Mouse (Mus musculus): ENCODE results near the gene Galnt5.
A peak's percentile ranks its signal among the peaks of the same experiment; 100 is the strongest.

The Galnt5 gene

GRCm38 (mm10) chr2:57997752-57998430 is at the start of gene Galnt5:
Gene Galnt5 (plus strand): TSS chr2:57997884.
- no peak for DNase-seq (ENCODE audit: low spot score in 2 of 2)

- no peak for DNase-seq (ENCODE audit: low spot score in 2 of 2)
Measured at GRCm38 (mm10) chr2:57951620-57952019, 46.1 kb upstream of the Galnt5 start.

- DNase-seq (ENCODE audit: low spot score in 2 of 2), result peak in 1 of 2 experiments; percentile 37
Measured at GRCm38 (mm10) chr2:57960786-57961185, 36.9 kb upstream of the Galnt5 start.

GRCm38 (mm10) chr2:57982248-57982647 is 15.4 kb upstream of the Galnt5 start:
- DNase-seq (ENCODE audit: low spot score in 2 of 2), result no peak

GRCm38 (mm10) chr2:57991084-57991483 is 6.6 kb upstream of the Galnt5 start:
- DNase-seq (ENCODE audit: low spot score in 2 of 2), result no peak

GRCm38 (mm10) chr2:58001497-58001896 is 3.8 kb downstream of the Galnt5 start:
- no peak for DNase-seq (ENCODE audit: low spot score in 2 of 2)

- DNase-seq (ENCODE audit: low spot score in 2 of 2), result no peak
Measured at GRCm38 (mm10) chr2:58007081-58007480, 9.4 kb downstream of the Galnt5 start.

- no peak for DNase-seq (ENCODE audit: low spot score in 2 of 2)
Measured at GRCm38 (mm10) chr2:58023556-58023955, 25.9 kb downstream of the Galnt5 start.

- DNase-seq (ENCODE audit: low spot score in 2 of 2), result no peak
Measured at GRCm38 (mm10) chr2:58026740-58027139, 29.1 kb downstream of the Galnt5 start.

- no peak for DNase-seq (ENCODE audit: low spot score in 2 of 2)
Measured at GRCm38 (mm10) chr2:58029404-58029803, 31.7 kb downstream of the Galnt5 start.

GRCm38 (mm10) chr2:58031431-58031830 is 33.7 kb downstream of the Galnt5 start:
- DNase-seq (ENCODE audit: low spot score in 2 of 2), result no peak

- no peak for DNase-seq (ENCODE audit: low spot score in 2 of 2)
Measured at GRCm38 (mm10) chr2:58035635-58036034, 38.0 kb downstream of the Galnt5 start.

GRCm38 (mm10) chr2:58036926-58037325 is 39.2 kb downstream of the Galnt5 start:
- DNase-seq (ENCODE audit: low spot score in 2 of 2), result no peak

GRCm38 (mm10) chr2:58041867-58042266 is 44.2 kb downstream of the Galnt5 start:
- DNase-seq (ENCODE audit: low spot score in 2 of 2), result peak; percentile 25 to 38

GRCm38 (mm10) chr2:58052821-58053581 is 55.3 kb downstream of the Galnt5 start, which contains the start of gene Ermn:
Gene Ermn (minus strand): TSS chr2:58052864.
- no peak for DNase-seq (ENCODE audit: low spot score in 2 of 2)

- peak; percentile 10 to 30 for DNase-seq (ENCODE audit: low spot score in 2 of 2)
Measured at GRCm38 (mm10) chr2:58055383-58055782, 57.7 kb downstream of the Galnt5 start.

- no peak for DNase-seq (ENCODE audit: low spot score in 2 of 2)
Measured at GRCm38 (mm10) chr2:58079849-58080248, 82.2 kb downstream of the Galnt5 start.

- no peak for DNase-seq (ENCODE audit: low spot score in 2 of 2)
Measured at GRCm38 (mm10) chr2:58086420-58086819, 88.7 kb downstream of the Galnt5 start.

GRCm38 (mm10) chr2:58094818-58095217 is 97.1 kb downstream of the Galnt5 start:
- DNase-seq (ENCODE audit: low spot score in 2 of 2), result no peak

Data from right cerebral cortex, postnatal 36 days (tissue).